Mouse (Mus musculus) adrenal gland, adult 18-20 months (tissue): Measurements from ENCODE around the gene Shb. TPM values are rescaled to one million over a fixed set of nuclear protein-coding genes. Genes with fewer than 3 reads are reported as not detected.

Source experiments
- DNase-seq, 2 experiments: peaks; one replicate each; pipeline ENCODE4 v3.0.0; 2021 to 2022; ENCODE audit warnings: low spot score in 2 of 2
- total RNA-seq, 2 experiments: library from RNA; stranded (reverse); gene quantifications; 1 replicate in 1 of 2; 2 replicates in 1 of 2; pipeline ENCODE4 v1.2.3; 2021

Shb gene
- total RNA-seq, 2 experiments from 2014 or later = 75.3 to 151 TPM

GRCm38 (mm10) chr4:45506613-45507012 is 25.7 kb downstream of the Shb start:
- DNase-seq = no peak

GRCm38 (mm10) chr4:45505671-45506070 is 26.6 kb downstream of the Shb start:
- no peak for DNase-seq

GRCm38 (mm10) chr4:45505191-45505590 is 27.1 kb downstream of the Shb start:
- DNase-seq = no peak

- DNase-seq = peak in 1 of 2 experiments; percentile 44
These were observed 28.5 kb downstream of the Shb start for GRCm38 (mm10) chr4:45503816-45504215.

GRCm38 (mm10) chr4:45503380-45503779 is 28.9 kb downstream of the Shb start:
- DNase-seq = no peak

- no peak for DNase-seq
These were observed 30.3 kb downstream of the Shb start for GRCm38 (mm10) chr4:45502002-45502401.

- no peak for DNase-seq
These were observed 31.9 kb downstream of the Shb start for GRCm38 (mm10) chr4:45500381-45500780.

GRCm38 (mm10) chr4:45499556-45499955 is 32.7 kb downstream of the Shb start:
- no peak for DNase-seq

- DNase-seq = no peak
These were observed 33.2 kb downstream of the Shb start for GRCm38 (mm10) chr4:45499081-45499480.

- no peak for DNase-seq
These were observed 33.9 kb downstream of the Shb start for GRCm38 (mm10) chr4:45498345-45498744.

GRCm38 (mm10) chr4:45497282-45497681 is 35.0 kb downstream of the Shb start:
- DNase-seq = no peak

- DNase-seq = no peak
These were observed 36.6 kb downstream of the Shb start for GRCm38 (mm10) chr4:45495531-45496201.

GRCm38 (mm10) chr4:45493786-45494400 is 38.4 kb downstream of the Shb start:
- no peak for DNase-seq

- no peak for DNase-seq
These were observed 39.2 kb downstream of the Shb start for GRCm38 (mm10) chr4:45493118-45493517.

GRCm38 (mm10) chr4:45492681-45493081 is 39.6 kb downstream of the Shb start:
- DNase-seq = no peak

GRCm38 (mm10) chr4:45491685-45492601 is 40.3 kb downstream of the Shb start:
- DNase-seq = no peak

GRCm38 (mm10) chr4:45491119-45491679 is 41.1 kb downstream of the Shb start:
- DNase-seq = no peak

GRCm38 (mm10) chr4:45490036-45490752 is 42.1 kb downstream of the Shb start:
- DNase-seq = no peak

- peak; percentile 76 to 79 for DNase-seq
These were observed 42.9 kb downstream of the Shb start for GRCm38 (mm10) chr4:45489141-45490035.

GRCm38 (mm10) chr4:45487681-45488081 is 44.6 kb downstream of the Shb start:
- DNase-seq = no peak
